Mouse (Mus musculus) myocyte (in vitro differentiated cells): ENCODE data around the gene Adk.

Experiments
- CEBPB ChIP-seq: IDR thresholded peaks from 2 replicates; pipeline ENCODE4 v1.6.1; 2011; ENCODE audit warnings: mild to moderate bottlenecking, moderate library complexity; ENCODE audit not compliant: poor library complexity, insufficient read depth, severe bottlenecking
- MAX ChIP-seq: IDR thresholded peaks from one replicate; pipeline ENCODE4 v1.6.1; 2011; ENCODE audit warnings: low read depth, mild to moderate bottlenecking, control low read depth
- MYOD1 ChIP-seq, 3 experiments: IDR thresholded peaks; one replicate each; pipeline ENCODE4 v1.6.1; 2011; ENCODE audit warnings: control low read depth in 2 of 3, low read depth in 2 of 3, mild to moderate bottlenecking in 2 of 3, moderate library complexity in 1 of 3; ENCODE audit not compliant: insufficient read length in 2 of 3, control insufficient read depth in 1 of 3
- POLR2A ChIP-seq: IDR thresholded peaks from one replicate; pipeline ENCODE4 v1.6.1; 2011; ENCODE audit warnings: low read depth, mild to moderate bottlenecking, control low read depth, moderate library complexity; ENCODE audit not compliant: insufficient read length
- POLR2AphosphoS2 ChIP-seq: IDR thresholded peaks from one replicate; pipeline ENCODE4 v1.6.1; 2011; ENCODE audit warnings: low read depth, control low read depth; ENCODE audit not compliant: insufficient read length
- TCF12 ChIP-seq: IDR thresholded peaks from one replicate; pipeline ENCODE4 v1.6.1; 2011; ENCODE audit warnings: mild to moderate bottlenecking, control low read depth; ENCODE audit not compliant: poor library complexity, insufficient read depth, severe bottlenecking
- TCF3 ChIP-seq: IDR thresholded peaks from one replicate; pipeline ENCODE4 v1.6.1; 2011; ENCODE audit warnings: low read depth, control low read depth; ENCODE audit not compliant: insufficient read length
- USF1 ChIP-seq: IDR thresholded peaks from one replicate; pipeline ENCODE4 v1.6.1; 2011; ENCODE audit warnings: low read depth, mild to moderate bottlenecking, control low read depth, moderate library complexity

GRCm38 (mm10) chr14:21034271-21034670, 18.1 kb upstream of the Adk start:
- TF ChIP-seq POLR2A: no peak
- no peak for TF ChIP-seq POLR2AphosphoS2
- TF ChIP-seq MAX: no peak
- TF ChIP-seq MYOD1 (IDR thresholded peaks at IDR 0.05; ENCODE audit: control insufficient read depth in 1 of 3, insufficient read length in 2 of 3, low read depth in 2 of 3): no peak
- no peak for TF ChIP-seq USF1
- TF ChIP-seq TCF3: no peak
- no peak for TF ChIP-seq TCF12
- TF ChIP-seq CEBPB: no peak
